Mouse (Mus musculus): ENCODE data around the gene Mboat7. TPM values are rescaled to one million over a fixed set of nuclear protein-coding genes. Genes with fewer than 3 reads are reported as not detected.

Mboat7 gene
- polyA plus RNA-seq, 1 experiment from 2014 or later = 63.7 TPM

GRCm38 (mm10) chr7:3685400-3686187 lies 7.7 kb downstream of the Mboat7 start:
- WGBS = 85% methylated on average over 31 of the region's 31 CpGs
- no peak overlapping the region for H3K4me2 ChIP-seq
- 0 out of 2 replicates have a peak overlapping the region, but pooled peaks have one; percentile 27 for H3K9ac ChIP-seq
- no peaks in the 10 kb centered on the region for H3K27me3 ChIP-seq
- no peaks in the 10 kb centered on the region for H3K9me3 ChIP-seq
- no peaks in the 10 kb centered on the region for H3K4me1 ChIP-seq
- 0 out of 2 replicates have a peak, but pooled peaks have one; percentile 23 for ATAC-seq (ENCODE audit: insufficient number of reproducible peaks, insufficient read depth, low FRiP score, low TSS enrichment, low read depth)
- H3K27ac ChIP-seq = no peak overlapping the region
- H3K36me3 ChIP-seq = peaks cover 61% of the 10 kb centered on the region
- no peak overlapping the region for H3K4me3 ChIP-seq

GRCm38 (mm10) chr7:3684698-3685097 lies 8.6 kb downstream of the Mboat7 start:
- Histone ChIP-seq H3K27me3 (no peaks in the 10 kb centered on the region), H3K9ac (no peak overlapping the region), H3K4me1 (no peaks in the 10 kb centered on the region), H3K36me3 (peaks cover 65% of the 10 kb centered on the region), H3K4me2 (no peak overlapping the region), H3K9me3 (no peaks in the 10 kb centered on the region), H3K4me3 (no peak overlapping the region), H3K27ac (no peak overlapping the region)
- WGBS = 91% methylated on average over 8 of the region's 8 CpGs
- no peak for ATAC-seq (ENCODE audit: insufficient number of reproducible peaks, insufficient read depth, low FRiP score, low TSS enrichment, low read depth)

- peaks cover 69% of the 10 kb centered on the region for H3K36me3 ChIP-seq
- WGBS = 89% methylated on average over 10 of the region's 10 CpGs
- H3K9me3 ChIP-seq = no peaks in the 10 kb centered on the region
- H3K4me3 ChIP-seq = no peak overlapping the region
- ATAC-seq (ENCODE audit: insufficient number of reproducible peaks, insufficient read depth, low FRiP score, low TSS enrichment, low read depth) = no peak
- H3K27me3 ChIP-seq = no peaks in the 10 kb centered on the region
- no peaks in the 10 kb centered on the region for H3K4me1 ChIP-seq
- H3K27ac ChIP-seq = no peak overlapping the region
- H3K9ac ChIP-seq = no peak overlapping the region
- H3K4me2 ChIP-seq = no peak overlapping the region
These were observed 9.3 kb downstream of the Mboat7 start for GRCm38 (mm10) chr7:3683908-3684550.

GRCm38 (mm10) chr7:3677342-3677741 lies 16.0 kb downstream of the Mboat7 start, which contains the start of gene Tmc4:
Tmc4 (minus strand) TSS chr7:3677553.
- no peaks in the 10 kb centered on the region for H3K9me3 ChIP-seq
- H3K4me3 ChIP-seq = no peak within 1 kb of the TSS
- H3K27me3 ChIP-seq = no peaks in the 10 kb centered on the region
- no peak within 1 kb of the TSS for H3K4me2 ChIP-seq
- no peak within 1 kb of the TSS for H3K27ac ChIP-seq
- H3K4me1 ChIP-seq = no peaks in the 10 kb centered on the region
- no peak for ATAC-seq (ENCODE audit: insufficient number of reproducible peaks, insufficient read depth, low FRiP score, low TSS enrichment, low read depth)
- no peak within 1 kb of the TSS for H3K9ac ChIP-seq
- H3K36me3 ChIP-seq = peaks cover 36% of the 10 kb centered on the region
- WGBS = 45% methylated on average over 9 of the region's 9 CpGs

- H3K9ac ChIP-seq = no peak overlapping the region
- ATAC-seq (ENCODE audit: insufficient number of reproducible peaks, insufficient read depth, low FRiP score, low TSS enrichment, low read depth) = no peak
- peaks cover 32% of the 10 kb centered on the region for H3K36me3 ChIP-seq
- H3K27ac ChIP-seq = no peak overlapping the region
- no peaks in the 10 kb centered on the region for H3K27me3 ChIP-seq
- H3K4me3 ChIP-seq = no peak overlapping the region
- H3K4me2 ChIP-seq = no peak overlapping the region
- WGBS = 89% methylated on average over 12 of the region's 12 CpGs
- H3K9me3 ChIP-seq = no peaks in the 10 kb centered on the region
- H3K4me1 ChIP-seq = no peaks in the 10 kb centered on the region
These were observed 17.0 kb downstream of the Mboat7 start for GRCm38 (mm10) chr7:3676371-3676770.

- Histone ChIP-seq H3K4me3 (no peak overlapping the region), H3K9ac (no peak overlapping the region), H3K36me3 (peaks cover 23% of the 10 kb centered on the region), H3K27ac (no peak overlapping the region), H3K9me3 (no peaks in the 10 kb centered on the region), H3K4me1 (no peaks in the 10 kb centered on the region), H3K4me2 (no peak overlapping the region), H3K27me3 (no peaks in the 10 kb centered on the region)
- 70% methylated on average over 3 of the region's 3 CpGs for WGBS
- ATAC-seq (ENCODE audit: insufficient number of reproducible peaks, insufficient read depth, low FRiP score, low TSS enrichment, low read depth) = no peak
These were observed 18.1 kb downstream of the Mboat7 start for GRCm38 (mm10) chr7:3675228-3675548.

GRCm38 (mm10) chr7:3674507-3675227 lies 18.7 kb downstream of the Mboat7 start:
- no peaks in the 10 kb centered on the region for H3K9me3 ChIP-seq
- H3K27ac ChIP-seq = no peak overlapping the region
- no peak overlapping the region for H3K4me2 ChIP-seq
- H3K4me1 ChIP-seq = no peaks in the 10 kb centered on the region
- peaks cover 20% of the 10 kb centered on the region; the same call in 1 of the 2 replicates for H3K36me3 ChIP-seq
- H3K9ac ChIP-seq = no peak overlapping the region
- H3K27me3 ChIP-seq = no peaks in the 10 kb centered on the region
- 73% methylated on average over 10 of the region's 10 CpGs for WGBS
- no peak overlapping the region for H3K4me3 ChIP-seq
- ATAC-seq (ENCODE audit: insufficient number of reproducible peaks, insufficient read depth, low FRiP score, low TSS enrichment, low read depth) = no peak

- H3K27me3 ChIP-seq = no peaks in the 10 kb centered on the region
- no peaks in the 10 kb centered on the region for H3K9me3 ChIP-seq
- peaks cover 23% of the 10 kb centered on the region for H3K4me1 ChIP-seq
- H3K4me3 ChIP-seq = 0 out of 2 replicates have a peak overlapping the region, but pooled peaks have one; percentile 16
- peaks cover 13% of the 10 kb centered on the region for H3K36me3 ChIP-seq
- no peak for ATAC-seq (ENCODE audit: insufficient number of reproducible peaks, insufficient read depth, low FRiP score, low TSS enrichment, low read depth)
- H3K9ac ChIP-seq = peak overlapping the region; percentile 41; the same call in 1 of the 2 replicates
- no peak overlapping the region; the same call in 1 of the 2 replicates for H3K4me2 ChIP-seq
- H3K27ac ChIP-seq = peak overlapping the region; percentile 90; the same call in 1 of the 2 replicates
- 17% methylated on average over 14 of the region's 14 CpGs for WGBS
These were observed 26.4 kb downstream of the Mboat7 start for GRCm38 (mm10) chr7:3666921-3667391.

GRCm38 (mm10) chr7:3665215-3666114 lies 27.9 kb downstream of the Mboat7 start, which contains the start of gene Leng1:
Leng1 (minus strand) TSS chr7:3665840.
- H3K9ac ChIP-seq = peak within 1 kb of the TSS; percentile 87
- ATAC-seq (ENCODE audit: insufficient number of reproducible peaks, insufficient read depth, low FRiP score, low TSS enrichment, low read depth) = peak; percentile 97
- 4% methylated on average over 45 of the region's 45 CpGs for WGBS
- peak within 1 kb of the TSS; percentile 70 for H3K4me2 ChIP-seq
- H3K27ac ChIP-seq = peak within 1 kb of the TSS; percentile 90
- peak within 1 kb of the TSS; percentile 74 for H3K4me3 ChIP-seq
- peaks cover 23% of the 10 kb centered on the region for H3K4me1 ChIP-seq
- no peaks in the 10 kb centered on the region for H3K9me3 ChIP-seq
- peaks cover 28% of the 10 kb centered on the region for H3K36me3 ChIP-seq
- H3K27me3 ChIP-seq = no peaks in the 10 kb centered on the region

GRCm38 (mm10) chr7:3664524-3665214 lies 28.7 kb downstream of the Mboat7 start:
- no peaks in the 10 kb centered on the region for H3K9me3 ChIP-seq
- H3K9ac ChIP-seq = peak overlapping the region; percentile 87
- H3K4me3 ChIP-seq = peak overlapping the region; percentile 74
- H3K27ac ChIP-seq = peak overlapping the region; percentile 90
- peak overlapping the region; percentile 70 for H3K4me2 ChIP-seq
- no peaks in the 10 kb centered on the region for H3K27me3 ChIP-seq
- 30% methylated on average over 15 of the region's 15 CpGs for WGBS
- ATAC-seq (ENCODE audit: insufficient number of reproducible peaks, insufficient read depth, low FRiP score, low TSS enrichment, low read depth) = peak; percentile 7; the same call in 1 of the 2 replicates
- H3K4me1 ChIP-seq = peaks cover 23% of the 10 kb centered on the region
- H3K36me3 ChIP-seq = peaks cover 36% of the 10 kb centered on the region

Measured in embryonic facial prominence, embryonic 13.5 days (tissue).